Mouse (Mus musculus) liver, embryonic 16.5 days (tissue): Measurements from ENCODE around the gene Slc22a20. TPM values are rescaled to one million over a fixed set of nuclear protein-coding genes. Genes with fewer than 3 reads are reported as not detected.
A peak's percentile ranks its signal among the peaks of the same experiment; 100 is the strongest.

Source experiments
- ATAC-seq: fragments of 200-750 bp; cut with Nextera tagmentation; 2 replicates; pipeline ENCODE4 v1.8.0; 2017; ENCODE audit warnings: low read depth, mild to moderate bottlenecking, moderate number of reproducible peaks, moderate library complexity
- H3K27ac ChIP-seq: fragments of 300-500 bp; sonication (generic); 2 replicates; pipeline ENCODE4 v1.5.1; 2014; ENCODE audit warnings: mild to moderate bottlenecking, low read length
- H3K27me3 ChIP-seq: fragments of 300-500 bp; sonication (generic); 2 replicates; pipeline ENCODE4 v1.6.1; 2014; ENCODE audit warnings: low read depth, low read length, mixed read lengths; ENCODE audit not compliant: control insufficient read depth, insufficient read depth
- H3K36me3 ChIP-seq: fragments of 300-500 bp; sonication (generic); 2 replicates; pipeline ENCODE4 v1.6.1; 2014; ENCODE audit warnings: mild to moderate bottlenecking; ENCODE audit not compliant: control insufficient read depth, insufficient read depth
- H3K4me1 ChIP-seq: fragments of 300-500 bp; sonication (generic); 2 replicates; pipeline ENCODE4 v1.6.1; 2014; ENCODE audit warnings: low read depth, low read length, mixed read lengths; ENCODE audit not compliant: control insufficient read depth
- H3K4me2 ChIP-seq: fragments of 300-500 bp; sonication (generic); 2 replicates; pipeline ENCODE4 v1.6.1; 2014; ENCODE audit warnings: low read depth, low read length, mixed read lengths
- H3K4me3 ChIP-seq: fragments of 300-500 bp; sonication (generic); 2 replicates; pipeline ENCODE4 v1.5.1; 2014; ENCODE audit warnings: low read depth, mild to moderate bottlenecking, low read length
- H3K9ac ChIP-seq: fragments of 300-500 bp; sonication (generic); 2 replicates; pipeline ENCODE4 v1.6.1; 2014; ENCODE audit warnings: low read depth, low read length
- H3K9me3 ChIP-seq: fragments of 300-500 bp; sonication (generic); replicated peaks from 2 replicates; pipeline ENCODE4 v1.6.1; 2016; ENCODE audit warnings: low read length; ENCODE audit not compliant: control insufficient read depth
- WGBS: fragments of 180-500 bp; shearing (Covaris S2); extraction: QIAGEN DNeasy Blood & Tissue Kit; methylation state at CpG from one replicate; pipeline ENCODE4 v1.1.7; 2014; ENCODE audit not compliant: insufficient replicate concordance; 5-methylcytosine and 5-hydroxymethylcytosine counted together
- polyA plus RNA-seq: library from polyadenylated mRNA; unstranded; fragments of >200 nt; fragmentation: Nextera tagmentation; extraction: Ambion mirVana; gene quantifications from 2 replicates; pipeline ENCODE4 v1.2.1, GENCODE M21; 2015

Slc22a20 gene
- polyA plus RNA-seq, 1 experiment from 2014 or later: 0.06 TPM

DNA sequence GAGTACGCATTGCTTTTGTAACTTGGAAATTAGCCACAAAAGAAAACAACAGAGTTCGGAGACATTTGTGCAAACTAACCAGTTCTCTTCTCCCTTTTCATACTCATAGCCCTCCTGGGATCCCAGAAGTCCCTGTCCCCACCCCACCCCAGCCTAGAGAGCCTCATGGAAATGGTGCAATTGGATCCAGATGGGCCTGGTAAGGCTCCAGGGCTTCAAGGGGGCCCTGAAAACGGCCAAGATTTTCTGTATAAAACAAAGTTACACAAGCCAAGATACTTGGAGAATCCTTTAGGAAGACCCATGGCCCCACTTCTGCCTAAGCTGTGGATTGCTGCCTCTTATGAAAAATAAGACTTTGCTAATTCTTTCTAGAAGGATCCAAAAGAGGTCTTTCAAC is 8.2 kb downstream of the Slc22a20 start:
- no peaks in the 10 kb centered on the region for H3K36me3 ChIP-seq
- no peak overlapping the region for H3K4me2 ChIP-seq
- H3K9me3 ChIP-seq: no peaks in the 10 kb centered on the region
- WGBS: 71% methylated on average over 3 of the region's 3 CpGs
- H3K4me1 ChIP-seq: peaks cover 6% of the 10 kb centered on the region
- H3K9ac ChIP-seq: no peak overlapping the region
- no peak overlapping the region for H3K27ac ChIP-seq
- H3K4me3 ChIP-seq: no peak overlapping the region
- H3K27me3 ChIP-seq: no peaks in the 10 kb centered on the region
- ATAC-seq: no peak

DNA sequence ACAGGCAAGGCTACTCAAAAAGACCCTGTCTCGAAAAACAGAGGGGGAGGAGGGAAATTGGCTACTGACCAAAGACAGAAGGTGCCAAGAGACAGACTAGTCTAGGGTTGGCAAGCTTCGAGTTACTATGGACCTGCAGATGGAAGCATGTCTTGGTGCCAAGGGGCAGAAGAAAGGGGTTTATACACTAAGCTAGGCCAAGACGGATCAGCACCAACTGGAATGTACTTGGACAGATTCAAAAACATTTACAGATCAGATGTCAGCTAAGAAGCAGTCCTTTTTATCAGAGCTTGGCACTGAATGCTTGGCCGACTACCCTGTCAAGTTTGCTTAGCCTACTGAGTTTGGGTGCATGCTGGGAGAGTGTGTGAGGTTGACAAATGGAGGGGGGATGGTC is 10.3 kb downstream of the Slc22a20 start:
- H3K27me3 ChIP-seq: no peaks in the 10 kb centered on the region
- H3K4me3 ChIP-seq: no peak overlapping the region
- H3K4me1 ChIP-seq: peaks cover 5% of the 10 kb centered on the region
- no peak for ATAC-seq
- H3K4me2 ChIP-seq: no peak overlapping the region
- 66% methylated on average over 4 of the region's 4 CpGs for WGBS
- no peaks in the 10 kb centered on the region for H3K36me3 ChIP-seq
- no peak overlapping the region for H3K27ac ChIP-seq
- H3K9me3 ChIP-seq: no peaks in the 10 kb centered on the region
- no peak overlapping the region for H3K9ac ChIP-seq

DNA sequence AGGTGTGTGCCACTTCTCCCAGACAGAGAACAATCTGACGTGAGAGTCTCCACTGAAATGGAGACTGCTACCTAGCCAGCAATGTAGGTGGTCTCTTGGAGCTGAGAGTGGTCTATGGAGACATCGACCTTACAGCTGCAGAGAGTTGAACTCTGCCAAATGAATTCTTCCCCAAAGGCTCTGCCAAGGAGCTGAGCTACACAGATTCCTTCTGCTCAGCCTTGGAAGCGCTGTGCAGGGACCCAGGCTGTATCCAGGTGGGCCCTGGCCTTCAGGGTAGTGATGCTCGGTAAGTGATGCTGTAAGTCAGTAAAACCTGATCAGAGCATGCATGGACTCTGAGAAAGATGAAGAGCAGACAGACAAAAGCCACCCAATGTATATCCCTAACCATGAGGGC is 10.8 kb downstream of the Slc22a20 start:
- H3K4me2 ChIP-seq: no peak overlapping the region
- H3K4me1 ChIP-seq: peaks cover 3% of the 10 kb centered on the region
- no peak overlapping the region for H3K27ac ChIP-seq
- no peaks in the 10 kb centered on the region for H3K9me3 ChIP-seq
- H3K4me3 ChIP-seq: no peak overlapping the region
- no peak overlapping the region for H3K9ac ChIP-seq
- ATAC-seq: no peak
- 70% methylated on average over 4 of the region's 4 CpGs for WGBS
- no peaks in the 10 kb centered on the region for H3K27me3 ChIP-seq
- no peaks in the 10 kb centered on the region for H3K36me3 ChIP-seq

DNA sequence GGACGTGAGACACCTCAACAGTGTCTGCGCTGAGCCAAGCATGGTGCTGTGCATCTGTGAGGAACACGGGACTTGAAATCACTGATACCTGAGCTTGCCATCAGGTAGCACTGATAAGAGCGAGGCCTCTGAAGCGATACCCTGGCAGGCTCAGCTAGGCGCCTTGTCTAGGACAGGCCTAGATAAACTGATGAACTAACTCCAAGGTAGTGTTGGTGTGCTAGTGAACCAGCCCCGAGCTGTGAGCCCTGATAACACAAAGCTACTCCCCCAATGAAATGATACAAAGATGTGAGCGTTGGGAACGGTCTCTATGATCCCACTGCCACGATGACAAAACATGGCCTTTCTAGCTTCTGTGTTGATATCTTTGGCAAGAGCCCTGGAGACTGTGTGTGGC is 18.3 kb downstream of the Slc22a20 start:
- peak overlapping the region; percentile 14; the same call in 1 of the 2 replicates for H3K9ac ChIP-seq
- H3K4me2 ChIP-seq: peak overlapping the region; percentile 72
- peak overlapping the region; percentile 82 for H3K27ac ChIP-seq
- no peak overlapping the region for H3K4me3 ChIP-seq
- H3K9me3 ChIP-seq: no peaks in the 10 kb centered on the region
- 20% methylated on average over 10 of the region's 10 CpGs for WGBS
- H3K4me1 ChIP-seq: peaks cover 53% of the 10 kb centered on the region
- H3K36me3 ChIP-seq: no peaks in the 10 kb centered on the region
- peak; percentile 84 for ATAC-seq
- H3K27me3 ChIP-seq: no peaks in the 10 kb centered on the region

DNA sequence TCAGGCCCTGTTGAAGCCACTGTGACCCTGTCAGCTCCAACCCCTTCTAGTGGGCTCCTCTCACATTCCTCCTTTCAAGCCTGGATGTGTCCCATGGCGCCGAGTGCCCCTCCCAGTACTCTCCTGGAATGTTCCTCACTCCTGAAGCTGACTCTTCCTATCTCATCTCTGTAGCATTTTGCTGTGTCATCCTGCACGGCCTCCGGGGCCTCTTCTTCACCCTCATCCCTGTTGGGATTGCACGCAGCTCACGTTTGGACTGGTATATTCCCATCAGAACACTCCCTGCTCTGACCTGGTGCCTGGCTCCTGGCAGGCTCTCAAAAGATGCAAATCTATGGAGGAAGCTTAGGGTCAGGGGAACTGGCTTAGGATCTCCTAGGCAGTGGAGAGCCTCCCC is 19.2 kb downstream of the Slc22a20 start:
- Histone ChIP-seq H3K36me3 (no peaks in the 10 kb centered on the region), H3K27me3 (no peaks in the 10 kb centered on the region), H3K4me3 (peak overlapping the region; percentile 37; the same call in 1 of the 2 replicates), H3K9me3 (no peaks in the 10 kb centered on the region), H3K4me1 (peaks cover 58% of the 10 kb centered on the region), H3K4me2 (peak overlapping the region; percentile 72), H3K27ac (peak overlapping the region; percentile 82), H3K9ac (peak overlapping the region; percentile 55)
- ATAC-seq: peak; percentile 66
- 32% methylated on average over 6 of the region's 6 CpGs for WGBS

DNA sequence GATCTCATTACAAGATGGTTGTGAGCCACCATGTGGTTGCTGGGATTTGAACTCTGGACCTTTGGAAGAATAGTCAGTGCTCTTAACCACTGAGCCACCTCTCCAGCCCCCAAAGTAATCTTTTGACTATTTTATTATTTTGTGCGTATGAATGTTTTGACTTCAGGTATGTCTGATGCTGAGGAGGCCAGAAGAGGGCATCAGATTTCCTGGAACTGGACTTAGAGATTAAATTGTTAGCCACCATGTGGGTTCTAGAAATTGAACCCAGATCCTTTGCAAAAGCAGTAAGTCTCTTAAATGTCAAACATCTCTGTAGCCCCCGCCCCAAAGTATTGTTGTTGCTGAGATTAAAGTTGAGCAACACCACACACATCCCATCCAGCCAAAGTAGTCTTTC is 20.0 kb downstream of the Slc22a20 start:
- ATAC-seq: no peak
- Histone ChIP-seq H3K4me2 (no peak overlapping the region), H3K9ac (peak overlapping the region; percentile 55; the same call in 1 of the 2 replicates), H3K36me3 (no peaks in the 10 kb centered on the region), H3K9me3 (no peaks in the 10 kb centered on the region), H3K4me1 (peaks cover 63% of the 10 kb centered on the region), H3K27ac (peak overlapping the region; percentile 82), H3K27me3 (no peaks in the 10 kb centered on the region), H3K4me3 (no peak overlapping the region)
- 69% methylated on average over 2 of the region's 2 CpGs for WGBS

DNA sequence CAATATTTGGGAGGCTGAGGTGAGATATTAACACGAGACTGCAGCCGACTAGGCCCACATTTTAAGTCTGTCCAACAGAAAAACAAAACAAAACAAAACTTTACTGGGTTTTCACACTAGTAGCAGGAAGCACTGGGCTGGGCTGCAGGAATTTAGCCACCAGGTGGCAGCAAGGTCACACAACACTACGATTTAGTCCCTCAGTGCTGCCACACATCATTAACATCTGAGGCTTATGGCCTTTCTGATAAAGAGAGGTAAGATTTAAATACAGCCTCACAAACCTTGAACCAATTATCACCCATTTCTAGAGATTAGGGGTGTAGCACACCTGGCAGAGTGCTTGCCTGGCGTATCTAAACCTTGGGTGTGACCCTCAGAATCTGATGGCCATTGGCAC is 20.7 kb downstream of the Slc22a20 start:
- Histone ChIP-seq H3K4me1 (peaks cover 62% of the 10 kb centered on the region), H3K9me3 (no peaks in the 10 kb centered on the region)
- 3% methylated on average over 4 of the region's 4 CpGs for WGBS

DNA sequence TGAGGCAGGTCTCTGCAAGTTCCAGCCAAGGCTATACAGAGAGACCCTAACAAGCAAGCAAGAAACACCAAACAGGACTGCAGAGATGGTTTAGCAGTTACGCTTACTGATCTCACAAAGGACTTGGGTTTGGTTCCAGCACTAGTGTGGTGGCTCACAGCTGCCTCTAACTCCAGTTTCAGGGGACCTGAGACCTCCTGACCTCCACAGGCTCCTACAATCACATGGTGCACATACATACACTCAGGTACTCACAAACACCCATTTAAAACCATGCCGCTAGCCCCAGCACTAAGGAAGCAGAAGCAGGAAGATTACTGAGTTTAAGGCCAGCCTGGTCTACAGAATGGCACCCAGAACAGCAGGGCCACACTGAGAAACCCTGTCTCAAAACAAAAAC is 21.1 kb downstream of the Slc22a20 start:
- Histone ChIP-seq H3K9ac (peak overlapping the region; percentile 14; the same call in 1 of the 2 replicates), H3K4me2 (peak overlapping the region; percentile 85), H3K27me3 (no peaks in the 10 kb centered on the region), H3K4me3 (peak overlapping the region; percentile 84), H3K9me3 (no peaks in the 10 kb centered on the region), H3K27ac (peak overlapping the region; percentile 56), H3K36me3 (no peaks in the 10 kb centered on the region; the same call in 1 of the 2 replicates), H3K4me1 (peaks cover 59% of the 10 kb centered on the region)
- 78% methylated on average over 2 of the region's 2 CpGs for WGBS
- ATAC-seq: no peak

More for the DNA sequence above, 20.7 kb downstream of the Slc22a20 start:
- Histone ChIP-seq H3K9ac (peak overlapping the region; percentile 14; the same call in 1 of the 2 replicates), H3K4me2 (peak overlapping the region; percentile 85; the same call in 1 of the 2 replicates), H3K36me3 (no peaks in the 10 kb centered on the region), H3K27me3 (no peaks in the 10 kb centered on the region), H3K4me3 (no peak overlapping the region), H3K27ac (peak overlapping the region; percentile 82)
- peak; percentile 15; the same call in 1 of the 2 replicates for ATAC-seq

DNA sequence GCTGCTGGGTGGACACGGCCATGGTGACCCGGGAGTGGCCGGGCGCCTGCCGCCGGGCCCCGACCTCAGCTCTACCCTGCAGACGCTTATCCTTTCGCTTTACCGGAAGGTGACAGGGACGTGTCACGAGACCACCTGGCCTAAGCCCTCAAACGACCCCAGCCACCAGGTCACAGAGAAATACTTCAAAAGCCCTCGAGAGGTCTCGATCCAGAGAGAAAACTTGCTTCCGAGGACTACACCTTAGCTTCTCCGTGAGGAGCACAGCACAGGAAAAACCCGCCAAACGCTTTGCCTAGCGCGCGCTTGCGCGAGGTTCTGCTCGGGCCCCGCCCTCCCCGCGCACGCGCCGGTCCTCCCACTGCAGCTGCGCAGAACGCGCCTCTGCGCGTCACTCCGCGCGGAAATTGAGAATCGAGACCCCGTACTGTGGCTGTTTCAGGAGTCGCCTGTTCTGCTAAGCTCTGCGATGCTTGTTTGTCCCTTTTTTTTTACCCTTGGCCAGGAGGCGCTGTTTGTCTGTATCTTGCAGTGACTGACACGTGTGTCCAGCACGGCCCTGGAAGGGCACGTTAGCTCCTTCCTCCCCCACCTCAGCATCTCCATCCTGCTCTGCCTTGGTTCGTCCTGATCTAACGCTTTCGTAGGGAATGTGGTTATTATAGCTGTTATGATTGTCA is 21.9 kb downstream of the Slc22a20 start, which contains the start of gene Pola2:
TSS of gene Pola2 (minus strand) at position 320 of the 680 bp plus-strand sequence.
- Histone ChIP-seq H3K9ac (peak within 1 kb of the TSS; percentile 79), H3K9me3 (no peaks in the 10 kb centered on the region), H3K4me1 (peaks cover 59% of the 10 kb centered on the region), H3K36me3 (peaks cover 4% of the 10 kb centered on the region; the same call in 1 of the 2 replicates), H3K27ac (peak within 1 kb of the TSS; percentile 81), H3K4me3 (peak within 1 kb of the TSS; percentile 84), H3K27me3 (no peaks in the 10 kb centered on the region), H3K4me2 (peak within 1 kb of the TSS; percentile 85)
- WGBS: under 1% methylated on average over 50 of the region's 50 CpGs
- ATAC-seq: peak; percentile 64
